Mouse (Mus musculus) testis, adult 2 months (tissue): ENCODE data around the gene Pdlim1.

Experiments used
- CTCF ChIP-seq: fragments of 200-500 bp; IDR thresholded peaks from 2 replicates; pipeline ENCODE4 v1.5.1; 2012; ENCODE audit warnings: low read depth, mild to moderate bottlenecking, inconsistent platforms, low read length, moderate library complexity; ENCODE audit not compliant: control insufficient read depth, insufficient read depth, insufficient replicate concordance
- POLR2A ChIP-seq: fragments of 200-500 bp; IDR thresholded peaks from 2 replicates; pipeline ENCODE4 v1.6.1; 2012; ENCODE audit warnings: low read depth, mild to moderate bottlenecking, inconsistent platforms, low read length, moderate library complexity; ENCODE audit not compliant: control insufficient read depth

DNA sequence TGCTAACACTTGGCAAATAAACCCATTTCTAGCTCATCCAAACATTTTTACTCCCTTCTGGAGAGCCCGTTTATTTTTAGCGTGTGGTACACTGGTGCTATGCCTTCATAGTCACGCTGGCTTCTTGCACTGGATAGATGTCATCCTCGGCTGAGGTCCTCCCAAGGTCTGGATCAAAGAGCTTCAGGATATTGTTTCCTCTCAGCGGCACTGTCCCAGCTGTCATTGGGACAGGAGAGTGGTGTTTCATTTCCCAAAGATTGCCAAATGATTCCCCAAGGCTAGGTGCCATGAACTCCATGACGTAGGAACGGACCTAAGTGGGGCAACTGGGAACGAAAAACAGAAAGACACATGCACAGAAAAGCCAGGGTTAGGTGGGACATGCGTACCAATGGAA, 16.8 kb upstream of the Pdlim1 start:
- no peak for TF ChIP-seq CTCF
- no peak for TF ChIP-seq POLR2A
